Mouse (Mus musculus) liver, embryonic 14.5 days (tissue): ENCODE data around the gene Foxa1.

Experiments used
- CTCF ChIP-seq: IDR thresholded peaks from 2 replicates; pipeline ENCODE4 v1.5.1; 2016; ENCODE audit warnings: antibody characterized with exemption, low read depth, control low read depth
- EP300 ChIP-seq: IDR thresholded peaks from 2 replicates; pipeline ENCODE4 v1.6.1; 2016; ENCODE audit warnings: antibody characterized with exemption, low read depth

DNA sequence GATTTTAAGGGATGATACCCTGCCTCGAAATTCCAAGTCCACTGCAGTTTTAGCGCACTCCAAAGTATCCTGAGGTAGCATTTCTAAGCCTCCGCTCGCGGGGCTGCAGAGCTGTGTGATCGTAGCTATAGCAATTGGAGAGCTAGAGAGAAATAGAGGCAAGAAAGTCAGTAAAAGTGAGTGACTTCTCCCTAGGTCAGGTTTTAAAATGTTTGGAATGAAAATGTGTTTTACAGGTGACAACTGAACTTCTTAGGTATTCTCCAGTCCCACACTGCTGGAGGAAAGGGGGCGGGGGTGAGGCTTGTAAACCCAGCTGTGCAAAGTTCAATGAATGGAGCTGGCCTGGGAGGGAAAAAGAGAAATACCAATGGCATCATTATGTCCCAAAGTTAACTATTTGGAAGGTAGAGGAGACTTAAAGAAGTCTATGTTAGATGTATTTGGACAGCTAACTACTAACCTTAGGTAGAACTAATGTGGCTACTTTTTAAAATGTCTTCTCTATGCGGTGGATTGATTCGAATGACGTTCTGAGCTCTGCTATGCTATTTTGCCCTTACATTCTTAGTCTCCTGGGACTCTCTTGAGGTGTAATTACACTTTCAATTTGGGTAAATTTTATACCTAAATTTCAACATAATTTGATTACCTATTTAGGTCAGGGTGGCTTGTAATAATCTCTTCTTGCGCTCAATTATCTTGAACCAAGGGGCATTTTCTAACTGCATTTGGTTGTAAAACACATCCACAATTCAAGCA is 9.6 kb downstream of the Foxa1 start:
- TF ChIP-seq CTCF, result no peak
- TF ChIP-seq EP300, result no peak
